Mouse (Mus musculus) liver, embryonic 12.5 days (tissue): ENCODE measurements around the gene L2hgdh. TPM values are rescaled to one million over a fixed set of nuclear protein-coding genes. Genes with fewer than 3 reads are reported as not detected.
A peak's percentile ranks its signal among the peaks of the same experiment; 100 is the strongest.
"Not testable (repeated sequence)": the region's sequence is repeated elsewhere in the genome, so short reads cannot be mapped to it uniquely, and the experiment has no call there.

Experiments used
- ATAC-seq: fragments of 200-750 bp; cut with Nextera tagmentation; 2 replicates; pipeline ENCODE4 v1.8.0; 2017; ENCODE audit warnings: moderate number of reproducible peaks, mild to moderate bottlenecking, moderate library complexity
- H3K27ac ChIP-seq: fragments of 300-500 bp; sonication (generic); 2 replicates; pipeline ENCODE4 v1.5.1; 2016; ENCODE audit warnings: mild to moderate bottlenecking
- H3K27me3 ChIP-seq: fragments of 300-500 bp; sonication (generic); replicated peaks from 2 replicates; pipeline ENCODE4 v1.6.1; 2016; ENCODE audit warnings: mild to moderate bottlenecking, moderate library complexity
- H3K36me3 ChIP-seq: fragments of 300-500 bp; sonication (generic); 2 replicates; pipeline ENCODE4 v1.6.1; 2016; ENCODE audit warnings: mild to moderate bottlenecking, moderate library complexity
- H3K4me1 ChIP-seq: fragments of 300-500 bp; sonication (generic); 2 replicates; pipeline ENCODE4 v1.6.1; 2016
- H3K4me2 ChIP-seq: fragments of 300-500 bp; sonication (generic); 2 replicates; pipeline ENCODE4 v1.6.1; 2016; ENCODE audit warnings: mild to moderate bottlenecking, moderate library complexity
- H3K4me3 ChIP-seq: fragments of 300-500 bp; sonication (generic); 2 replicates; pipeline ENCODE4 v1.5.1; 2016; ENCODE audit warnings: mild to moderate bottlenecking, moderate library complexity
- H3K9ac ChIP-seq: fragments of 300-500 bp; sonication (generic); 2 replicates; pipeline ENCODE4 v1.6.1; 2016; ENCODE audit warnings: mild to moderate bottlenecking, moderate library complexity
- H3K9me3 ChIP-seq: fragments of 300-500 bp; sonication (generic); replicated peaks from 2 replicates; pipeline ENCODE4 v1.6.1; 2016; ENCODE audit warnings: mild to moderate bottlenecking, moderate library complexity
- WGBS: fragments of 180-500 bp; shearing (Covaris S2); methylation state at CpG from one replicate; pipeline ENCODE4 v1.1.7; 2016; ENCODE audit not compliant: insufficient replicate concordance; 5-methylcytosine and 5-hydroxymethylcytosine counted together
- polyA plus RNA-seq: library from polyadenylated mRNA; unstranded; fragments of >200 nt; fragmentation: Nextera tagmentation; extraction: Ambion mirVana; gene quantifications from 2 replicates; pipeline ENCODE4 v1.2.1, GENCODE M21; 2016

L2hgdh gene
- polyA plus RNA-seq, 1 experiment from 2014 or later, result 20.6 TPM

GRCm38 (mm10) chr12:69682065-69682787, 42.4 kb downstream of the L2hgdh start:
- Histone ChIP-seq H3K36me3 (no peaks in the 10 kb centered on the region), H3K4me2 (peak overlapping the region; percentile 76), H3K9me3 (no peaks in the 10 kb centered on the region), H3K27me3 (no peaks in the 10 kb centered on the region), H3K4me1 (peaks cover 25% of the 10 kb centered on the region), H3K4me3 (peak overlapping the region; percentile 91), H3K9ac (peak overlapping the region; percentile 98), H3K27ac (peak overlapping the region; percentile 94)
- 1% methylated on average over 36 of the region's 54 CpGs for WGBS
- ATAC-seq, result peak; percentile 91

- peak within 1 kb of the TSS; percentile 98 for H3K9ac ChIP-seq
- ATAC-seq, result peak; percentile 77
- H3K27ac ChIP-seq, result peak within 1 kb of the TSS; percentile 94
- H3K36me3 ChIP-seq, result no peaks in the 10 kb centered on the region
- H3K27me3 ChIP-seq, result no peaks in the 10 kb centered on the region
- peak within 1 kb of the TSS; percentile 91 for H3K4me3 ChIP-seq
- H3K4me1 ChIP-seq, result peaks cover 25% of the 10 kb centered on the region
- 0% methylated on average over 24 of the region's 85 CpGs for WGBS
- H3K4me2 ChIP-seq, result peak within 1 kb of the TSS; percentile 76
- H3K9me3 ChIP-seq, result no peaks in the 10 kb centered on the region
Observed at GRCm38 (mm10) chr12:69681566-69682061, 43.1 kb downstream of the L2hgdh start, which contains the start of gene Sos2. Gene Sos2, minus strand, starts transcription at chr12:69681852.

- Histone ChIP-seq H3K27ac (peak overlapping the region; percentile 94), H3K27me3 (no peaks in the 10 kb centered on the region), H3K4me3 (peak overlapping the region; percentile 91), H3K9ac (peak overlapping the region; percentile 98), H3K36me3 (no peaks in the 10 kb centered on the region), H3K4me2 (peak overlapping the region; percentile 76), H3K4me1 (peaks cover 30% of the 10 kb centered on the region), H3K9me3 (no peaks in the 10 kb centered on the region)
- WGBS, result under 1% methylated on average over 55 of the region's 56 CpGs
- peak; percentile 66 for ATAC-seq
Observed at GRCm38 (mm10) chr12:69680635-69681565, 43.8 kb downstream of the L2hgdh start.

GRCm38 (mm10) chr12:69676157-69676556, 48.5 kb downstream of the L2hgdh start:
- ATAC-seq, result no peak
- Histone ChIP-seq H3K27me3 (no peaks in the 10 kb centered on the region), H3K4me3 (no peak overlapping the region), H3K4me1 (peaks cover 28% of the 10 kb centered on the region), H3K9ac (no peak overlapping the region), H3K36me3 (no peaks in the 10 kb centered on the region), H3K9me3 (no peaks in the 10 kb centered on the region), H3K27ac (no peak overlapping the region), H3K4me2 (no peak overlapping the region)
- 80% methylated on average over 4 of the region's 4 CpGs for WGBS

GRCm38 (mm10) chr12:69674576-69675537, 49.8 kb downstream of the L2hgdh start:
- ATAC-seq, result peak; percentile 62; the same call in 1 of the 2 replicates
- Histone ChIP-seq H3K9ac (no peak overlapping the region), H3K27me3 (no peaks in the 10 kb centered on the region), H3K36me3 (no peaks in the 10 kb centered on the region), H3K4me1 (peaks cover 20% of the 10 kb centered on the region), H3K27ac (no peak overlapping the region), H3K4me2 (no peak overlapping the region), H3K4me3 (no peak overlapping the region), H3K9me3 (no peaks in the 10 kb centered on the region)
- 71% methylated on average over 10 of the region's 10 CpGs for WGBS

- Histone ChIP-seq H3K9me3 (no peaks in the 10 kb centered on the region), H3K9ac (no peak overlapping the region), H3K27me3 (no peaks in the 10 kb centered on the region), H3K4me3 (no peak overlapping the region), H3K27ac (no peak overlapping the region), H3K4me2 (no peak overlapping the region), H3K4me1 (peaks cover 18% of the 10 kb centered on the region), H3K36me3 (no peaks in the 10 kb centered on the region)
- no peak for ATAC-seq
- 87% methylated on average over 1 of the region's 1 CpGs for WGBS
Observed at GRCm38 (mm10) chr12:69674176-69674575, 50.5 kb downstream of the L2hgdh start.

- no peak for ATAC-seq
- H3K4me1 ChIP-seq, result 0 out of 2 replicates have a peak, but pooled peaks cover 4% of the 10 kb centered on the region
- WGBS, result 87% methylated on average over 5 of the region's 5 CpGs
- no peak overlapping the region for H3K9ac ChIP-seq
- H3K36me3 ChIP-seq, result no peaks in the 10 kb centered on the region
- no peaks in the 10 kb centered on the region for H3K27me3 ChIP-seq
- H3K27ac ChIP-seq, result no peak overlapping the region
- no peak overlapping the region for H3K4me3 ChIP-seq
- H3K9me3 ChIP-seq, result no peaks in the 10 kb centered on the region
- no peak overlapping the region for H3K4me2 ChIP-seq
Observed at GRCm38 (mm10) chr12:69666721-69667120, 58.0 kb downstream of the L2hgdh start.

GRCm38 (mm10) chr12:69661658-69662057, 63.0 kb downstream of the L2hgdh start:
- 81% methylated on average over 5 of the region's 5 CpGs for WGBS
- no peaks in the 10 kb centered on the region for H3K27me3 ChIP-seq
- 0 out of 2 replicates have a peak, but pooled peaks cover 4% of the 10 kb centered on the region for H3K4me1 ChIP-seq
- H3K27ac ChIP-seq, result no peak overlapping the region
- no peak for ATAC-seq
- H3K9me3 ChIP-seq, result no peaks in the 10 kb centered on the region
- no peaks in the 10 kb centered on the region for H3K36me3 ChIP-seq
- H3K4me3 ChIP-seq, result no peak overlapping the region
- no peak overlapping the region for H3K9ac ChIP-seq
- no peak overlapping the region for H3K4me2 ChIP-seq

- not testable (repeated sequence) for H3K4me1 ChIP-seq, H3K4me3 ChIP-seq, H3K4me2 ChIP-seq, H3K9ac ChIP-seq, H3K9me3 ChIP-seq, H3K27me3 ChIP-seq, H3K27ac ChIP-seq
- peaks cover 17% of the 10 kb centered on the region for H3K36me3 ChIP-seq
- ATAC-seq, result peak; percentile 83
Observed at GRCm38 (mm10) chr12:69653973-69654372, 70.7 kb downstream of the L2hgdh start.

GRCm38 (mm10) chr12:69649511-69649910, 75.2 kb downstream of the L2hgdh start:
- ATAC-seq, result no peak
- peaks cover 41% of the 10 kb centered on the region for H3K36me3 ChIP-seq
- H3K4me3 ChIP-seq, result no peak overlapping the region
- H3K27ac ChIP-seq, result no peak overlapping the region
- no peak overlapping the region for H3K9ac ChIP-seq
- H3K4me2 ChIP-seq, result no peak overlapping the region
- WGBS, result 72% methylated on average over 8 of the region's 8 CpGs
- H3K27me3 ChIP-seq, result no peaks in the 10 kb centered on the region
- H3K4me1 ChIP-seq, result no peaks in the 10 kb centered on the region; the same call in 1 of the 2 replicates
- H3K9me3 ChIP-seq, result no peaks in the 10 kb centered on the region
